Mouse (Mus musculus) cerebellum, adult (tissue): ENCODE measurements at regions not wholly inside any gene's neighbourhood (a gene's known extent, or its start where the extent isn't known, plus 50 kb on each side); places are given as distances from the start of the nearest gene placed in this dataset.
A peak's percentile ranks its signal among the peaks of the same experiment; 100 is the strongest.

Experiments used
- ATAC-seq: cut with Nextera tagmentation; 2 replicates; pipeline ENCODE4 v1.9.2; 2017; ENCODE audit warnings: mild to moderate bottlenecking, moderate library complexity, mixed read lengths; ENCODE audit not compliant: insufficient number of reproducible peaks, low FRiP score, low TSS enrichment

DNA sequence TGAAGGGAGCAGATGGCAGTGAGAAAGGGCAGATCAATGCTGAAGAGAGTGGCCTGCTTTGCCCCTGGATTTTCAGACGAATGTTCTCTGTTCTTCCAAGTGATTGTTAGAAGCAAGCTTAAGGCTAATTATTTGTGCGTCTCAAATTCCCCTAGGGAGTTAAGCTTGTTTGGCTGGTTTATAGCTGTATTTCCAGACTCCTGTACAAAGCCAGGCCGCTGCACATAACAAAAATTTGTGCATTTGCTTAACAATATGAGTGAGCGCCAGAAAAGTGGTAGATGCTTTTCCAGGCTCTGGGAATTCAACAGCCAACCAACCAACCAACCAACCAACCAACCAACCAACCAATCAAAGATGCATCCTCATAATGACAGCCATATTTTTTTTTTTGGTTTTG is 261.9 kb downstream of the Cbln1 start:
- no peak for ATAC-seq

DNA sequence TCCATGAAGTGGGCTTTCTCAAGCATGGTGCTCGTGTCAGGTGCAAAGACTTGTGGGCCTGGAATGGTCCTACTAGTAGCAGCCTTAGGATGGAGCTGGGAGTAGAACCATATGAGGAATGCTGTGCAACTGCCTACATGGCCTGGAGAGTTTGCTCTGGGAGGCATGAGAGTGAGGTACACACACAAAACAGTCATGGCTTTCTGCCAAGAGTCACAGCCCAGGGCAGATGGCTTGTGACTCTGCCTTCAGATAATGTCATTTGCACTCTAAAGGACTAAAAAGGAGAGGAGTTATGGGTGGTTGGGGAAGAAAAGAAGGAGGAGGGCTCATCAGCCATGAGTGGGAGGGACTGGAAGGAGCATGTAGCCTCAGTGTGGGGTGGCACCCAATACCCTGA is 263.1 kb downstream of the Cbln1 start:
- peak; percentile 71 for ATAC-seq

DNA sequence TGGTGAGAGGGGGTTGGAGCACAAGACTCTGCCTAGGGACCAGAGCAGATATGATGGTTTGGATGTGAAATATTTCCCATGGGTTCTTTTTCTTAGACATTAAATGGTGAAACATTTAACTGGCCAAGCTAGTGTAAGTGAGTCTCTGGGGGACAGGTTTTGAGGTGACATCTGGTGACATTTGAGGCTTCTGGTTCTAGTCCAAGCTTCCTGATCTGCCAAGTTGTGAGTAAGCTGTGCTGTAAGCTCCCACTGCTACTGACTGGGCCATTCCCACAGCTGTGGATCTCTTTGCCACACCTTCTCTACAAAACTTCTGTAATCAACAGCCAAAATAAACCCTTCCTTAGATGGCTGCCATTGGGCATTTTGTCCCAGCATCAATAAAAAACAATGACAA is 264.4 kb downstream of the Cbln1 start:
- no peak for ATAC-seq

DNA sequence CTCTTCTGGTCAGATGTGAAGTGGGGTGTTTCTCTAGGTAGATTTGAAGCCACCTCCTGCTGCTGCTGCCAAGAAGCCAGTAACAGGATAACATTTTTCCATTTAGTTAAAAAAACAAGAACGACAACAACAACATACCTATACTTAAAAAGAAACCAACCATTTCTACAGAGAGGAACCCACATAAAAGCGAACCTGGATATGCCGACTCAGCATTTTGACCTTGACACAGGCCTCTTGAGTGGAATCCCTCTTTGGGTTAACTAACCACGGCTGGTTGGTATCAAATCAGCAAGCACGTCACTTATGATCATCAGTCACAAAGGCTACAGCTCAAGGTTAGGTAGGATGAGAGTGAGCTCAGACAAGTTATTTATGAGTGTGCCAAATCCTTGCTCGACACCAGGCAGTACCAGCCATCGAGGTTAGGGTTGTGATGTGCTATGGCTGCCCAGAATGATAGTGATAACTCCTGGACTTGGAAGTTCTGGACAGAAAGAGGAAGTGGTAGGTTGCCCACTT is 269.7 kb downstream of the Cbln1 start:
- ATAC-seq, result no peak

DNA sequence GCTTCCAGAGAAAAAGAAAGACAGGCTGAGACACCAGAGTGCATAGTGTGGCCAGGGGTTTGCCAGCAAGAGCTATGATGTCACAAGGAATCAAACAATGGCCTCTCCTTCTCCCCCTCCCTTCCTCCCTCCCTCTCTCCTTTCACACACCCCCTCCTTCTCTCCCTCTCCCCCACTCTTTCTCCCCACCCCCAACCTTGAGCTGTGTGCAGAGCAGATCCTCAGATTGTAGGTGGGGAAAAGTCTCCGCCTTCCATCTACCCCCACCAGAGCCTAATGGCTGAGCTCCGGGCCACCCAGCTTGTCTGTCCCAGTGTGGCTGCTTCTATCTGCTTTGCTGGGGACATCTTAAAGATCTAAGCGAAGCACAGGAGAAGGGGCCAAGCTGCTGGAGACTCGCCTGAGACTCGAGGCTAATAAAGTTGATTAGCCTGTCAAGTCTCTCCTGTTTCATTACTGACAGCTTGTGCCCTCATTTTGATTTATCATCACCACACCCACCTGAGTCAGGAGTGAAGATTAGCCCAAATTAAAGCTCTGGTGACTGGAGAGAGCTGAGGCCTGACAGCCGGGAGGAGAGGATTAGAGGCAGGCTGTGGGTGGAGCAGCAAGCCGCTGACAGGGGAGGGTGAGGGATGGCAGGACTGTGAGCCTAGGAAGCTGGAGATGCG is 272.8 kb downstream of the Cbln1 start:
- ATAC-seq, result no peak

DNA sequence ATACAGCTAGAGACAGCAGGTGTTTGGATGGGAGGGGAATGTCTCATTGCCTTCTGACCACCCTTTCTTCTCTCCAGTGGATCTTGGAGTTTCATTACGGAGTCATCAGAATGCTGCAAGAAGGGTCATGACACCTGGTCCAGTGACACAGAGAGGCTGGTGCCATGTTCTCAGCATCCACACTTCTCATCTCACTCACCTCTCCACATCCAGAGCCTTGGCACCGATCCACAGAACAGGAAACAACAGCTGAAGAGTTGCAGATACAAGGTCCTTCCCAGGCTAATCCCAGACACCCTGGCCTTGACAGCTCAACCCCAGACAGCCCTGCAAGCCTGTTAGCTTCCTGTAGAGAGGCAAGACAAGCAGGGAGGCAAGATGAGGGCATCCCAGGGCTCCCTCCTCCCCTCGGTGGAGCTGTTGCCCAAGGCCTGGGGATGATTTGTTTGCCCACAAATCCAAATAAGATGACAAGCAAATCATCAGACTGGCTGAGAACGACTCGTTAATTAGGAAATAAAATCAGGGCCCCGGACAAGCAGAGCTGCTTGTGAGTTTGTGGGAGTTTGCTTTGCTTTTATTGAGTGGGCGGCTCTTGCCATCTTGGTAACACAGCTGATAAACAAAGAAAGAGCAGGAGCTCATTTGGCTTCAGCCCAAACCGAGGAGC is 274.4 kb downstream of the Cbln1 start:
- no peak for ATAC-seq

DNA sequence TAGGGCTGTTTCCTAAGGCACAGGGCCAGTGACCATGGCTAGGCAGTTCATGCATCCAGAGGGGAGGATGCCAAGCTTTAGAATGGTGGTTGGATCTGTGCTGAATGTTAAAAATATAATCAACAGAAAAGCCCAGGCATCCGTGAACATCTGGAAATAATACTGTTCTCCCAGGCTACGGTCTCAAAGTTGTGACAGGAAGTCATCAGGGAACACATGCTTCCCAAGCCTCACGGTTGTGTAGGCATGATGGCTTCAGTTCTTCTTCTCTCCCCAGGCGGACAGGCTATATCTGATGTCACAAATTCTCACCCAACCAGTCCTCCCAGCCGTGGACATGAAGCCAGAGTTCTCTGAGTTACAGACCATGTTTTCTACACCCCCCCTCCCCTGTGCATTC is 275.4 kb downstream of the Cbln1 start:
- no peak for ATAC-seq

DNA sequence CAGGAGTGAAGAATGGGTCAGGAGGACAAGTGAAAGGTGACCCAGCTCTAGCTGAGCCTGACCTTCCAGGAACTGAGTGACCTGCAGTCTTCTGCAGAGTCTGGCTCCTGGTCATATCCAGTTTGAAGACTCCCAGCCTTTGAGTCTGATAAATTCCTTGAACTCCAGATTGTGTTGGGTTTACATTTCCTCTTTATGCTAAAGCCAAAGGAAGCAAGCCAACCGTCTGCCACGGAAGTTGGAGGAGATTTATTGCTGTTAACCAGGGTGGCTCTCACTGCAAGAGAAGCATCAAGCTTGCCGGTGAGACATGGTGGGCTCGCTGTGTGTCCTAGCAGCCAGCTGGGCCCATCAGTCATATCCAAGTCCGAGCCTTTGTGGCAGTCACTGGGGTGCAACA is 276.4 kb downstream of the Cbln1 start:
- ATAC-seq, result no peak

DNA sequence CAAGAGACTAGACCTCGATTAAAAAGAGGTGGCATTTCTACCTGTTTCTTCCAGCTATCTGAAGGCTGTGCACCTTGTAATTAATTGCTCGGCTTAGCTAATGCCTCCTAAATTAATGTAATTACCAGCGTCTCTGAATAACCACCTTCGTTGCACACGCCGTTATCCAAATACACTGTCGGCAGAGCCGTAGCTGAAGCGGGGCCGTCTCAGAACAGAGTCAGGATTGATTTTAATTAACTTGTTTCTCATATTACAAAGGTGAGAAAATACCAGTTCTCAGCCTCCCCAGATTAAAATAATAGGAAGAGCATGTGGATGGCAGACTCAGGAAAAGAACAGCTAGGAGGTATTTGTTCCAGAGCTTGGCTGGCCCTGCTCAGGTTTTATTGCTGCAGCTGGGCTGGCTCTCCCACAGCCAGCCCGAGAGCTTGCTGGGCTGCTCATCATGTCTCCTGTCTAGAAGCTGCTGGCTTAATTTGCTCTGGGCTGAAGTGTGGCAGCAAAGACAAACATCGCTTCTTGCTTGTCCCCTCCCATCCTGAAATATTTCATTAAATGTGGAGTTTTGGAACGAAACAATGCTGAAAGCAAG is 282.5 kb downstream of the Cbln1 start:
- ATAC-seq, result no peak

DNA sequence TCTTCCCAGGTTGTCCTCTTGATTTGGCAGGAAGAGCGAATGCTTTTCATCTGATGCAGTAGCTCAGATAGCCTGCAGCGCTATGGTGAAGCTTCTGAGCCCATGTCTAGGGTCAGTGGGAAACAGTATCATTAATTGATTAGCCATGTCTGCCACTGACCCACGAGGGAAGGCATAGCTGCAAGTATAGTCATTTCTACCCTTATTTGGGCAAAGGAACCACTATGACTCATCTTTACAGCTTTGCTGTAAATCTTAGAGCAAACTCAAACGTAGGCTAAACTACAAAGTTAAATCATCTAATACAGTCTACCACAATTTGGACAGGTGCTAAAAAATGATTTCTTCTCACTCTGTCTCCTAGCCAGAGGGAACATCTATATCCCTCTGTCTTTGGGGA is 289.5 kb downstream of the Cbln1 start:
- no peak for ATAC-seq

DNA sequence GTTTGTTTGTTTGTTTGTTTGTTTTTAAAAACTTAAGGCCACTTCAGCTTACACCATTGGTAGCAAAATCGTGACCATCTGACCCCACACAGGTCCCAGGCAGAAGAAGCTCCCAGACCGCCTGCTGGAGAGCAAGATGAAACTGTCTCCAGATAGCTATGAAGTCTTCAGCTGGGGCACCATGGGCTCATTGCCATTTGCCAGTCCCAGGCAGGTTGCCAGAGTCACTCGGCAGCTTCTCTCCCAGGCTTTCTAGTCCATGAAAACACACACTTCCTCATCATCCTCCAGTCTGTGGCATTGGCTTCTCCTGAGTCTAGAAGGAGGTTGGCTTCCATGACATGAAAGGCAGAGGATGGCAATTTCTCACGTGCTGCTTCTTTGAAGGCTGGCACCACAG is 293.5 kb upstream of the N4bp1 start:
- ATAC-seq, result no peak

DNA sequence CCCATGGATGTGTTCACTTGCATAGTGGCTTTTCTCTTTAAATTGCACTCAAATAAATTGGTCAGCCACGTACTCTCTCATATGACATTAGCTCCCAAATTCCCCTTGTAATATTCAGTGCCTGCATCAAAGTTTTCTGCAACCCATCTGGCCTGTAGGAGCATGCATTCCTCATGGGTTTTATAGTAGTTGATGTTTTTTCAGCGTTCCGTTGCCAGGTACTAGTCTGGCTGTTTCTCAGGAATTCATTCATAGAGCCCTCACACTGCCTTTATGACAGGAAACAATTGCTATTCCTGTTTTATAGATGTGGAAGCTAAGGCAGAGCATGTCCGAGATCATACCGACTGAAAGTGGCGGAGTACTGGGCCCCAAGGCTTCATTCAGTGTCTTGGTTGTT is 292.6 kb upstream of the N4bp1 start:
- no peak for ATAC-seq

DNA sequence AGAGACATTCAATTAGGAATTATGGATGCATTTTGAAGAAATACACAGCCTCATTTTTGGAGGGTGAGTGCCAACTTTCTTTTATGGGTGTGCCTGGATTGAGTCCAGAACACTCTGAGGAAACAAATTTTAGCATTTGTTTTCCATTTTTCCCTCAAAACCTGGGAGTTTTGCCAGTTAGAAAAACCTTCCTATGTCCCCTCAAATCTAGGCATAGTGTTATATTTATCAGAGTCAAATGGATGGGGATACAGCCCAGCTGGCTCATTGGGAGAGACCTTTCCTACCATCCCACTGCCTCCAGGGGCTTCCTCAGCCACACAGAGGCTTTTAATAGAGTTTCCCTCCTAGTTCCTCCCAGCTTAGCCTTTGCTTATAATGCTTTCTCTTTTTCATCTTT is 290.0 kb upstream of the N4bp1 start:
- no peak for ATAC-seq

DNA sequence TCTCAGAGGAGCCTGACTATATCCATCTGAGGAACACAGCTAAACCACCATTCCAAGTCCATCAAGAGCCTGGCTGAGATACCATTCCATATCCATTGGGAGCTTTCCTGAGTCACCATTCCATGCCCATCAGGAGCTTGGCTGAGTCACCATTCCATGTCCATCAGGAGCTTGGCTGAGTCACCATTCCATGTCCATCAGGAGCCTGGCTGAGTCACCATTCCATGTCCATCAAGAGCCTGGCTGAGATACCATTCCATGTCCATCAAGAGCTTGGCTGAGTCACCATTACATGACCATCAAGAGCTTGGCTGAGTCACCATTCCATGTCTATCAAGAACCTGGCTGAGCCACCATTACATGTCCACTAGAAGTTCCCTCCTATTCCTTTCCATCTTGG is 288.7 kb upstream of the N4bp1 start:
- no peak for ATAC-seq

DNA sequence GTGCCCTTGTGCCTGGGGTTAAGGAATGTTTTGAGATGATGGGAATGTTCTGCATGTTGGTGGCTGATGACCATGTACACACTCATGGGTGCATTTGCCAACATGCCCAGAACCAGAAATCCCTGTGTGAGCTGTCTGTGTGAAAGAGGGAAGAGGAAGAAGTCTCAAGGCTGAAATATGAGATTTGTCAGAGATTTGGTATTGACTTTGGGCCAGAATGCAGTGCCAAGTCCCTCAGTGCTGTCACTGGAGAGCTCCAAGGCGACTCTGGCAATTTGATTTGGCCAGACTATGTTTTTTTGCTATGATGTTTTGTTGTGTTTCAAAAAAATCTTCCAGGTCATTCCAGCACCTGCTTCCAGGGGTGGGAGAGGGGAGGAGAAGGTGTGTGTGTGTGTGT is 281.7 kb upstream of the N4bp1 start:
- no peak for ATAC-seq

DNA sequence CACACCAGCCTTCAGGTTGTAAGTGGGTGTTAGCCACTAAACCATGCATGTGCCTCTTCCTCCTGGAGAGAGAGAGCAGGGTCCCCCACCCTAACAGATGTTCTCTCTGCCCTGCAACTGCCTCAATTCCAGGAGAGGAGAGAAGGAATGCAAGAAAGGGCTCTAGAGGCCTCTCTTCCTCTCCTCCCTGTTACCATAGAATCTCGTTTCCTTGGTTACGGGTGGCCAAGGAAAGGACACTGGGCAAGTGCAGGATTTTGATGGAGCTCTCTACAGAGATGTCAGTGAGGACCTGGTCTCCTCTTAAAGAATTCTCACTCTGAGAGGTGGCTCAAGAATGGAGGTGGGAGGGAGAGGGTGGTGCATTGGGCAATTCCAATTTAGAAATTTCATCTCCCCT is 275.4 kb upstream of the N4bp1 start:
- ATAC-seq, result no peak

DNA sequence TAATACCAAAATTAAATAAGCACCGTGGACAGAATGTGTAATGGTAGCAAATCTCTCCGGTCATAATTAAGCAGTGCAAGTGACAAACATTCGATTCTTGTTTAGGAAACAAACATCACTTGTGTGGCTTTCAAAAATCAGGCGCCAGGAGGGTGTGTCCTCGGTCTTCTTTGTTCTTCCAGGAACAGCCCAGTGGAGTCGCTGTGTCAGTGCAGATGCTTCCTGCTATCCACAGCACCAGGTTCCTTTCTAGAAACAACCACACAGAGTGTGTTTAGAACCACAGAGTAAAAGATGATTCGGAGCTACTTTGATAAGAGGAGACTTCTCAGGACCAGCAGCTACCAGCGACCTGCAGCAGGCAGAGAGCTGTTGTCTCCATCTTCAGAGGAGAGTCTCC is 273.3 kb upstream of the N4bp1 start:
- no peak for ATAC-seq

DNA sequence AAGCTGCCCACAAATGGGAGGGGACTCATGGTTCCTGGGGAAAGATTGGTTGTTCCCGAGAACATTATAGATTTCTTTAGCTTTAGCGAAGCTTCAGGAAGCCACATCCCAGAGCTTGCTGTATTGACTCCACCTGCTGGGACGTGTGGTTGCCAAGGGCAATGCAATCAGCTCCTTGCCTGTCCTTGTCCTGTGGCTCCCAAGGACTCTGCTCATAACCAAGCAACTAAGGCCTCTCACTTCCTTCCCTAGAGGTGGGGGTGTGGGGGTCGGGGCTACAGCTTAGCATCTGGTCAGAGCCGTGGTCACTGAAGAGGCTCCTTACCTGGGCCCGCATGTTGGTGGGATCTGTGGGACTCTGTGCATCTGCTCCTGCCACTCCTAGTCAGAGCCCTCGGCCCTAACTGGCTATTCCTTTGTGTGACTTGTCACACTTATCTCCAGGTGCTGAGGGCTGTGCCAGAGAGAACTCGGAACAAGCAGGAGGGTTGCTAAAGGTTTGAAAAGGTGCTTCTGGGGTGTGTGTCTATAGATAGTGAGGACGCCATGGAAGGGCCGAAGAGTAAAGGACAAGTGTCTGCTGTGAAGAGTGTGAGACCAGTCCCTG is 270.9 kb upstream of the N4bp1 start:
- ATAC-seq, result no peak

DNA sequence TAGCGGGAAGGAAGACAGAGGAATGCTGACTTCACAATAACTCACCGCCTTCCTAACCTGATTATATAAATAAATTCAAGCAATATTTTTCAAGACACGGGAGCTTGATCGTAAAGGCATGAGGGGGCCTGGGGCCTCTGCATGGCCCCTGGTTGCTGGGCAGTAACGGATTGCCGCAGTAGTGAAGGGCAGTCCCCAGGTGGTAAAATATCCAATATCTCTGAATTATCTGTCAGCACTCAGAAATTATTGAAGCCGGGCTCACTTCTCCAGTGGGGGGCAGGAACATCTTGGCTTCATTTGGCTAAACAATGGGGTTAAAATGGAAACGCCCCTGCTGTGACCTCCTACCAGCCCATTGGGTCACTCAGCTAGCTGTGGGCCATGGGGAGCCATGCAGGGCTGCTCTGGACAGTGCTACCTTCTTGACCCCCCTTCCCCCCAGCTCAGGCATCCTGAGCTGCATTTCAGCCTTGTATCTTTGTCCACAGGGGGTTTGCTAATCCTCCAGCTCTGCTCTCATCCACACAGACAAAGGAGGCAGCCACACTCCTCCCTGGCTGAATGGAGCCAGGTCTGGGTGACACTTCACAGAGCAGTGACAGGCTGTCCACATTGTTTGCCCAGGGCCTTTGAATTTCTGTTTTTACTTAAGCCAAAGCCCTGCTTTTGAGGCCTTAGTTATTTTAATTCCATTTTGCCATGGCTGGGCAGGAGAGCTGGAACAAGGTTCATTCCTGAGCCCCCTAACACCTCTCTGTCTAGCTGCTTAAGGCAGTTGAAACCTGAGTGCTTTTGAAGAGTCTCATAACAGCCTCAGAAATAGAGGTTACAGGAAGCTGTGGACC is 267.2 kb upstream of the N4bp1 start:
- no peak for ATAC-seq

DNA sequence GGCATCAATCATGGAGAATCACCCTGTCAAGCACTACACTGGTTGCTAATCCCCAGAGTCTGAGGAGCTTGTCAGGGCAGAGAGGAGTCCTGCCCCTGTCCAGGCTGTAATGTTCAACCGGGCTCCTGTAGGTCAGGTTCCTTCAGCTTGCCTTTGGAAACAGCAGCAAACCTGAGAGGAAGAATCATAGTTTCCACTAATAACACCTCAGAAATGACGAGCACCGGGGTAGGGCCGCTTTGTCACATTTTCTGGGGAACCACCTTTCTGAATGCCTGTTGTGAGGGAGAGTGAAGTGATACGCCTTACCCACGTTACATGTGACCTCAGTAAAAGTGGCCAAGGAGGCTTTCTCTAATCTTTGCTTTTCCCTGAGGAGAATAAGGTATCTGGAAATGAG is 263.8 kb upstream of the N4bp1 start:
- no peak for ATAC-seq

DNA sequence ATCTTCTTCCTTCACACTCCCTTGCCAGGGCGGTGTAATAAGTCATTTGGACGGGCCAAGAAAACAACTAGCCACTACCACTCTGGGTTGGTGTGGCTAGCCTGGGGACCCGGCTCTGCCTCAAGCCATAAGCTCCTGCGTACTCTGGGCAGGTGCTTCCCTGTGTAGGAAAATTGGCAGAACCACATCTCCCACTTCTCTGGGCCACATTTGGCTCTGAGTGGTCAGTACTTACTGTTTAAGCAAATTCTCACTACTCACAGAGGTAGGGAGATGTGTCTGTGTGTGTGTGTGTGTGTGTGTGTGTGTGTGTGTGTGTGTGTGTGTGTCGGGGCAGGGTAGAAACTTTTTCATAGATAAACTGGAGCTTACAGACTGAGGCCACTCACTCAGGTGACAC is 262.6 kb upstream of the N4bp1 start:
- ATAC-seq, result no peak
